Mouse (Mus musculus): ENCODE data around the gene Efhd2. TPM values are rescaled to one million over a fixed set of nuclear protein-coding genes. Genes with fewer than 3 reads are reported as not detected.

Efhd2 gene
- polyA plus RNA-seq, 1 experiment from 2014 or later: 64.6 TPM

DNA sequence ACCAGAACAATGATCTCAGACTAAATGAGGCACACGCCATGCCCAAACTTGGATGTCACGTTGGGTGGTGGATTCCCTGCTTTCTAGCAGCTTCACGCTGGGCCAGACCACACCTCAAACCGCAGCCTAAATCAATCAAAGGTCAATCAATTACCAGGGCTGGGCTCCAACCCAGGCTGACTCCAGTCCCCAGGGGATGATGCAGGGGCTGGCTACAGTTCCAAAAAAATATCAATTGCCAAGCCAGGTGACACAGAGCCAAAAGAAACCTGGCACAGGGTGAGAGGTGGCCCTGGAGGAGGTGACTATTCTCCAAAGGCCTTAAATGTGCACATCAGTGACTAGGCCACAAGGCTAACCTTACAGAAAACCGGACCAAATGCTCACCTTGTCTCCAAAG lies 9.1 kb downstream of the Efhd2 start:
- ATAC-seq (ENCODE audit: insufficient read depth): no peak
- TF ChIP-seq CTCF (IDR thresholded peaks at IDR 0.05; ENCODE audit: low read depth): no peak
- Histone ChIP-seq H3K4me1 (ENCODE audit: insufficient read depth) (peaks cover 21% of the 10 kb centered on the region), H3K9me3 (ENCODE audit: low read depth, low read length) (no peaks in the 10 kb centered on the region), H3K4me3 (ENCODE audit: low read depth, low read length) (no peak overlapping the region), H3K27ac (ENCODE audit: low read depth) (no peak overlapping the region), H3K4me2 (no peak overlapping the region), H3K9ac (no peak overlapping the region), H3K27me3 (ENCODE audit: insufficient read depth, low read length) (no peaks in the 10 kb centered on the region), H3K36me3 (ENCODE audit: insufficient read depth) (peaks cover 12% of the 10 kb centered on the region; the same call in 1 of the 2 replicates)
- DNase-seq: no peak
- WGBS: 88% methylated on average over 5 of the region's 5 CpGs

DNA sequence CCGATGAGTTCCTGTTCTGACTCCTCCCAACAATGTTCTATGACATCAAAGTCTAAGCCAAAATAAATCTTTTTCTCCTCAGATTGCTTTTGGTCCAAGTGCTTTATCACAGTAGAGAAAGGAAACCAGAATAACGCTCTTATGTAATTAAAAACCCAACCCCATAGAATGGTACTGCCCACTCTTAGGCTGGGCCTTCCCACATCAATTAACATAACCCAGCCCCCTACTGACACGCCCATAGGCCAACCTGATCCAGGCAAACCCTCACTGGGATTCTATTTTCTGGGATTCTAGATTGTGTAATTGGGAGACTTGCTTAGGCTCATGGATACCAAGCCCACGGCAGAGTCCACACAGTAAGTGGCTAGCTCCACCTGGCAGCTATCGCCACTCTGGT lies 9.7 kb downstream of the Efhd2 start:
- H3K9ac ChIP-seq: no peak overlapping the region
- no peak for TF ChIP-seq CTCF (IDR thresholded peaks at IDR 0.05; ENCODE audit: low read depth)
- no peak overlapping the region for H3K4me2 ChIP-seq
- peaks cover 18% of the 10 kb centered on the region for H3K36me3 ChIP-seq (ENCODE audit: insufficient read depth)
- no peak overlapping the region for H3K27ac ChIP-seq (ENCODE audit: low read depth)
- H3K27me3 ChIP-seq (ENCODE audit: insufficient read depth, low read length): no peaks in the 10 kb centered on the region
- WGBS: 94% methylated on average over 5 of the region's 5 CpGs
- DNase-seq (no peak), ATAC-seq (ENCODE audit: insufficient read depth) (no peak)
- H3K4me1 ChIP-seq (ENCODE audit: insufficient read depth): peaks cover 21% of the 10 kb centered on the region
- no peak overlapping the region for H3K4me3 ChIP-seq (ENCODE audit: low read depth, low read length)
- H3K9me3 ChIP-seq (ENCODE audit: low read depth, low read length): no peaks in the 10 kb centered on the region

DNA sequence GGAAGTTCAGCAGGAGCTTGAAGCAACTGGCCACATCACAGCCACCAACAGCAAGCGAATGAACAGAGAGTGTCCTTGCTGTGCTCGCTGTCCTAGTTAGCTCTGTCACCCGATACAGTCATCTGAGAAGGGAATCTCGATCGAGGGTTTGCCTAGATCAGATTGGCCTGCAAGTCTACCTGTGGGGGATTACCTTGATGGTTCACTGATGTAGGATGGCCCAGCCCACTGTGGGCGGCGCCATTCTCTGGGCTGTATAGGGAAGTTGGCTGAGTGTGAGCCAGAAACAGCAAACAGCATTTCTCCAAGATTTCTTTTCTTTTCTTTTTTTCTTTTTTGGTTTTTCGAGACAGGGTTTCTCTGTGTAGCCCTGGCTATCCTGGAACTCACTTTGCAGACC lies 10.2 kb downstream of the Efhd2 start:
- Histone ChIP-seq H3K9me3 (ENCODE audit: low read depth, low read length) (no peaks in the 10 kb centered on the region), H3K27me3 (ENCODE audit: insufficient read depth, low read length) (no peaks in the 10 kb centered on the region), H3K4me3 (ENCODE audit: low read depth, low read length) (no peak overlapping the region), H3K27ac (ENCODE audit: low read depth) (no peak overlapping the region), H3K4me2 (no peak overlapping the region), H3K4me1 (ENCODE audit: insufficient read depth) (peaks cover 21% of the 10 kb centered on the region), H3K36me3 (ENCODE audit: insufficient read depth) (peaks cover 21% of the 10 kb centered on the region), H3K9ac (no peak overlapping the region)
- no peak for DNase-seq
- 90% methylated on average over 8 of the region's 8 CpGs for WGBS
- no peak for ATAC-seq (ENCODE audit: insufficient read depth)
- TF ChIP-seq CTCF (IDR thresholded peaks at IDR 0.05; ENCODE audit: low read depth): no peak

DNA sequence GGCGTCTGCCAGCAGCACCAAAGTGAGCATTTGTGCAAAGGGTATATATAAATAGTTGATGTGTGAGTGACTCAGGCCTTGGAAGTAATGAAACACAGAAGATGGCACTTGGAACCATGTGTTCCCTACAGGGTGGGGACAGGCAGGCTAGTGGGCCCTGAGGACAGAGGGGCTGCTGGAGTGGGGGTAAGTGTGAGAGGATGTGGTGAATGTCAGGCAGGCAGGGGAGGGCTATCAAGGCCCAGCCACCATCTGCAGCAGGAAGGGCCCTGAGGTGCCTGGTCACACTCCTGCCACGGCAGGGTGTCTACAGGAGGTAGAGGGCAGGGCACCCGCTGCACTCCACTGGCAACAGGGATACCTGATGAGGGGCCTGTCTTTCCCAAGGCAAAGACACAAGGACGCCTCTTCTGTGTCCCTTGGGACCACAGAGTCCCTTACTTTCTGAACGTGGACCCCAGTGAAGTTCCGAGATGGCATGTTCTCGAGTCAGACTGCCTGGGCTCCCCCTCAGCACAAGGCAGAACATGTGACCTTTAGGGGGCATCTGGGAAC lies 10.9 kb downstream of the Efhd2 start:
- peaks cover 25% of the 10 kb centered on the region for H3K36me3 ChIP-seq (ENCODE audit: insufficient read depth)
- no peak for TF ChIP-seq CTCF (IDR thresholded peaks at IDR 0.05; ENCODE audit: low read depth)
- no peak overlapping the region for H3K4me2 ChIP-seq
- 87% methylated on average over 7 of the region's 7 CpGs for WGBS
- no peak for DNase-seq
- no peak overlapping the region for H3K9ac ChIP-seq
- H3K9me3 ChIP-seq (ENCODE audit: low read depth, low read length): no peaks in the 10 kb centered on the region
- H3K4me3 ChIP-seq (ENCODE audit: low read depth, low read length): no peak overlapping the region
- no peak overlapping the region for H3K27ac ChIP-seq (ENCODE audit: low read depth)
- ATAC-seq (ENCODE audit: insufficient read depth): no peak
- H3K27me3 ChIP-seq (ENCODE audit: insufficient read depth, low read length): no peaks in the 10 kb centered on the region
- H3K4me1 ChIP-seq (ENCODE audit: insufficient read depth): peaks cover 21% of the 10 kb centered on the region

DNA sequence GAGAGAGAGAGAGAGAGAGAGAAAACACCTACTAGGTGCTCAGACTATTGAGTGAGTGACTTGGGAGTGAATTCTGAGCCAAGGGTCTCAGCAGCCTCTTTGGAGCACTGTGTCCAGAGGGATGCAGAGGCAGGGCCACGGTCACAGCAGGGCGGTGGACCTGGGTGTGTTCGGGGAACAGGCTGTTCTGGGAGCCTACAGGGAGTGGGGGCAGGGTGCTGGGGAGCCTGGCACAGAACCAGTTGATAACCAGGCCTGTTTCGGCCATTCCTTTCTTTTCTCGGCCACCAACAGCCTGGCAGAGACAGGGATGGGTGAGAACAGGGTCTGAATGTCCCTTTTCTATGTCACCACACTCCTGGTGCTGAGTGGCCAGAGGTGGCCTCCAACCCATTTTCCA lies 11.9 kb downstream of the Efhd2 start:
- H3K9me3 ChIP-seq (ENCODE audit: low read depth, low read length): no peaks in the 10 kb centered on the region
- ATAC-seq (ENCODE audit: insufficient read depth) (no peak), DNase-seq (no peak)
- peaks cover 18% of the 10 kb centered on the region for H3K4me1 ChIP-seq (ENCODE audit: insufficient read depth)
- H3K27ac ChIP-seq (ENCODE audit: low read depth): no peak overlapping the region
- WGBS: 80% methylated on average over 5 of the region's 5 CpGs
- peaks cover 28% of the 10 kb centered on the region for H3K36me3 ChIP-seq (ENCODE audit: insufficient read depth)
- no peak for TF ChIP-seq CTCF (IDR thresholded peaks at IDR 0.05; ENCODE audit: low read depth)
- no peak overlapping the region for H3K4me3 ChIP-seq (ENCODE audit: low read depth, low read length)
- no peak overlapping the region for H3K4me2 ChIP-seq
- no peak overlapping the region for H3K9ac ChIP-seq
- H3K27me3 ChIP-seq (ENCODE audit: insufficient read depth, low read length): no peaks in the 10 kb centered on the region

DNA sequence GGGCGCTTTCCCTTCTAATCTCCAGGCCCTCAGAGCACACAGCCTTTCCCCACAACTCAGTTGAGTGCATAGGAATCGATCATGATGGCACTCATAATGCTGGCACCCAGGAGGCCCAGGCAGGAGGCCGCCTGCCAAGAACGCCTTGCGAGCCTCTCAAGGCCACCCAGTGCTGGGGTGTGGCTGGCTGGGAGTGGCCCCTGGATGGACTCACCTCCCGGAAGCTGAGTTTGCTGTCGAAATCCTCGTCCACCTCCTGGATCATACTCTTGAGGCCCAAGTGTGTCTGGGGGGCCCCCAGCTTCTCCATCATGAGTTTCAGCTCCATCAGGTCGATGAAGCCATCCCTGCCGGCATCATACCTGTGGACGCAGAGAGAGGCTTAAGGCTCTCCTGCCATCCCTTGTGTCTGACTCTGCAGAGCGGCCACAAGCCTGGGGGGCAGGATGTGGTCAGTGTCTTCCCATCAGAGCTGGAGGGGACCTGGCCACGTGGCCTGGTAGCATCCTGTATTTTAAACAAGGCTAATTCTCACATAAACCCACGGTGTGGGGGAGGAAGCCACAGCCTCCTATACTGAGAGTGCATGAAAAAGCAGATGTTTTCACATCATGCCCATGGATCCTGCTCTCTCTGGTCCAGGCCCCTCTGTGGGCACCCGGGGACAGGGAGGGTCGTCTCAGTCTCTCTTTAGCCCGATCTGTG lies 13.0 kb downstream of the Efhd2 start:
- H3K27me3 ChIP-seq (ENCODE audit: insufficient read depth, low read length): no peaks in the 10 kb centered on the region
- DNase-seq (no peak), ATAC-seq (ENCODE audit: insufficient read depth) (no peak)
- H3K4me1 ChIP-seq (ENCODE audit: insufficient read depth): peaks cover 11% of the 10 kb centered on the region
- no peak overlapping the region for H3K27ac ChIP-seq (ENCODE audit: low read depth)
- H3K9me3 ChIP-seq (ENCODE audit: low read depth, low read length): no peaks in the 10 kb centered on the region
- no peak overlapping the region for H3K4me2 ChIP-seq
- no peak for TF ChIP-seq CTCF (IDR thresholded peaks at IDR 0.05; ENCODE audit: low read depth)
- peaks cover 28% of the 10 kb centered on the region for H3K36me3 ChIP-seq (ENCODE audit: insufficient read depth)
- 81% methylated on average over 17 of the region's 17 CpGs for WGBS
- H3K4me3 ChIP-seq (ENCODE audit: low read depth, low read length): no peak overlapping the region
- H3K9ac ChIP-seq: no peak overlapping the region

DNA sequence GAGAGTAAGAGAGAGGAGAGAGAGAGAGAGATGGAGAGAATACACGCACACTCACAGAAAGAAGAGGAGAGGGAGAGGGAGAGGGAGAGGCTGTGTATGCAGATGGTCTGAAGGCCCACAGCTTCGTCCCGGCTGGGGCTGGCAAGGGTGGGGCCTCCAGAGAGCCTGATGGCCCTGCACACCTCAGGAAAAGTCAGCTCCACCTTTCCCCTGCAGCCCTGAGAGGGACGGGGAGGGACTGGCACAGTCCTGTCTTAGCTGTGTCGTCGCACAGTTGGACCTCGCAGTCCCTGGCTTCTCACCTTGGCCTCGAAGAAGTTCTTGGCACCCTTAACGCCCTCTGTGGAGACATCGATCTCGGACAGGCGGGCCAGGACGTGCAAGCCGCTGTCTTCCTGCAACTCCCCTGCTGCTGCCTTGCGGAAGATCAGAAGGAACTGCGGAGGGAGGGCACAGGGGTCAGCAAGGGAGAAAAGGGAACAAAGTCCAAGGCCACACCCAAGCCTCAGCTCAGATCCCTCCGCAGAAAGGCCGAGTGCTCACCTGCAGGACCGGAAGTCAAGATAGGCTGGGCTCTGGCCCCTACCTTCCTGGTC lies 14.4 kb downstream of the Efhd2 start:
- WGBS: 70% methylated on average over 19 of the region's 19 CpGs
- Histone ChIP-seq H3K9me3 (ENCODE audit: low read depth, low read length) (no peaks in the 10 kb centered on the region), H3K9ac (no peak overlapping the region), H3K4me2 (no peak overlapping the region), H3K4me1 (ENCODE audit: insufficient read depth) (0 out of 2 replicates have a peak, but pooled peaks cover 5% of the 10 kb centered on the region), H3K27me3 (ENCODE audit: insufficient read depth, low read length) (no peaks in the 10 kb centered on the region), H3K4me3 (ENCODE audit: low read depth, low read length) (no peak overlapping the region), H3K27ac (ENCODE audit: low read depth) (no peak overlapping the region), H3K36me3 (ENCODE audit: insufficient read depth) (peaks cover 25% of the 10 kb centered on the region)
- DNase-seq (no peak), ATAC-seq (ENCODE audit: insufficient read depth) (no peak)
- no peak for TF ChIP-seq CTCF (IDR thresholded peaks at IDR 0.05; ENCODE audit: low read depth)
